Mouse (Mus musculus) liver, embryonic 12.5 days (tissue): ENCODE measurements around the gene Shf. TPM values are rescaled to one million over a fixed set of nuclear protein-coding genes. Genes with fewer than 3 reads are reported as not detected.

Source experiments
- ATAC-seq: fragments of 200-750 bp; cut with Nextera tagmentation; 2 replicates; pipeline ENCODE4 v1.8.0; 2017; ENCODE audit warnings: moderate number of reproducible peaks, mild to moderate bottlenecking, moderate library complexity
- H3K27ac ChIP-seq: fragments of 300-500 bp; sonication (generic); 2 replicates; pipeline ENCODE4 v1.5.1; 2016; ENCODE audit warnings: mild to moderate bottlenecking
- H3K27me3 ChIP-seq: fragments of 300-500 bp; sonication (generic); replicated peaks from 2 replicates; pipeline ENCODE4 v1.6.1; 2016; ENCODE audit warnings: mild to moderate bottlenecking, moderate library complexity
- H3K36me3 ChIP-seq: fragments of 300-500 bp; sonication (generic); 2 replicates; pipeline ENCODE4 v1.6.1; 2016; ENCODE audit warnings: mild to moderate bottlenecking, moderate library complexity
- H3K4me1 ChIP-seq: fragments of 300-500 bp; sonication (generic); 2 replicates; pipeline ENCODE4 v1.6.1; 2016
- H3K4me2 ChIP-seq: fragments of 300-500 bp; sonication (generic); 2 replicates; pipeline ENCODE4 v1.6.1; 2016; ENCODE audit warnings: mild to moderate bottlenecking, moderate library complexity
- H3K4me3 ChIP-seq: fragments of 300-500 bp; sonication (generic); 2 replicates; pipeline ENCODE4 v1.5.1; 2016; ENCODE audit warnings: mild to moderate bottlenecking, moderate library complexity
- H3K9ac ChIP-seq: fragments of 300-500 bp; sonication (generic); 2 replicates; pipeline ENCODE4 v1.6.1; 2016; ENCODE audit warnings: mild to moderate bottlenecking, moderate library complexity
- H3K9me3 ChIP-seq: fragments of 300-500 bp; sonication (generic); replicated peaks from 2 replicates; pipeline ENCODE4 v1.6.1; 2016; ENCODE audit warnings: mild to moderate bottlenecking, moderate library complexity
- WGBS: fragments of 180-500 bp; shearing (Covaris S2); methylation state at CpG from one replicate; pipeline ENCODE4 v1.1.7; 2016; ENCODE audit not compliant: insufficient replicate concordance; 5-methylcytosine and 5-hydroxymethylcytosine counted together
- polyA plus RNA-seq: library from polyadenylated mRNA; unstranded; fragments of >200 nt; fragmentation: Nextera tagmentation; extraction: Ambion mirVana; gene quantifications from 2 replicates; pipeline ENCODE4 v1.2.1, GENCODE M21; 2016

Gene Shf
- polyA plus RNA-seq, 1 experiment from 2014 or later: 2.0 TPM

DNA sequence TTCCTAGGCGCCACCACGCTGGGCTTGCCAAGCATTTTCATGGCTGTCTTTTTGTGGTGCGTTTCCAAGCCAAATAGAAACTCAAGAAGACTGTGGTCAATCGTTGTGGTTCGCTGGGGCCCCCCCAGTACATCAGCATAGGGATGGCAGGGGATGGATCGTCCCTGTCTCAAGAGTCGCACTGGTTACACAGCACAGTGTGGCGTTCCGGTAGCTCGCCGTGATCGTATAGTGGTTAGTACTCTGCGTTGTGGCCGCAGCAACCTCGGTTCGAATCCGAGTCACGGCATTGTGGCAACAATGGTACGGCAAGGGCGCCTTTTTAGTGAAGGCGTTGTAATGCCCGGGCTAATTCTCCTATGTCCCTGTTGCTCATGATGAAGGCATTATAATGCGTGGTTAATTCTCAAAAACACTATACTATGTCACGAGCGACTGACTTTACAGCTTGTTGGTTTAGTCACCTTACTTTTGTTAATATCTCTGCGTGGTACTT, 8.8 kb upstream of the Shf start:
- H3K4me1 ChIP-seq: peaks cover 32% of the 10 kb centered on the region
- H3K36me3 ChIP-seq: no peaks in the 10 kb centered on the region
- WGBS: under 1% methylated on average over 26 of the region's 26 CpGs
- peak overlapping the region; percentile 82 for H3K4me2 ChIP-seq
- peak; percentile 85 for ATAC-seq
- peak overlapping the region; percentile 77 for H3K9ac ChIP-seq
- peaks cover 4% of the 10 kb centered on the region for H3K27me3 ChIP-seq
- H3K4me3 ChIP-seq: peak overlapping the region; percentile 76
- peak overlapping the region; percentile 87 for H3K27ac ChIP-seq
- no peaks in the 10 kb centered on the region for H3K9me3 ChIP-seq

DNA sequence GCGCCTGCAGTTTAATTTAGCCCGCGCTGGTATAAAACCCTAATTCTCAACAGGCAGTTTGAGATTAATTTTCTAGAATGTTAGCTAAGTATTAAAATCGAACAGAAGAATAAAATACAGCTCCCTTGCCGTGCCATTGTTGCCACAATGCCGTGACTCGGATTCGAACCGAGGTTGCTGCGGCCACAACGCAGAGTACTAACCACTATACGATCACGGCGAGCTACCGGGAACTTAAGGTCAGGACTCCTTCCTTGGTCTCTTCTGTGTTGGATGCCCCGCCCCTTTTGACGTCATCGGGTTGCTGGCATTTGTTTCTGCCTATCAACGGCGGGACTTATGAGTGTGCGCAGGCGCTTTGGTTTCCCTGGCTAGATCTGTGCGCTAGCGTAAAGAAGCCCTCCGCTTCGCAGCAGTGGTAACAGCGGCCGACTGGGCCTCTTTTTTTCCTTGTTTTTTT, 8.3 kb upstream of the Shf start:
- H3K4me2 ChIP-seq: peak overlapping the region; percentile 82
- peak; percentile 86 for ATAC-seq
- H3K9ac ChIP-seq: peak overlapping the region; percentile 77
- H3K27ac ChIP-seq: peak overlapping the region; percentile 87
- H3K36me3 ChIP-seq: no peaks in the 10 kb centered on the region
- no peaks in the 10 kb centered on the region for H3K9me3 ChIP-seq
- H3K27me3 ChIP-seq: peaks cover 4% of the 10 kb centered on the region
- H3K4me1 ChIP-seq: peaks cover 32% of the 10 kb centered on the region
- peak overlapping the region; percentile 76 for H3K4me3 ChIP-seq
- WGBS: under 1% methylated on average over 28 of the region's 28 CpGs

DNA sequence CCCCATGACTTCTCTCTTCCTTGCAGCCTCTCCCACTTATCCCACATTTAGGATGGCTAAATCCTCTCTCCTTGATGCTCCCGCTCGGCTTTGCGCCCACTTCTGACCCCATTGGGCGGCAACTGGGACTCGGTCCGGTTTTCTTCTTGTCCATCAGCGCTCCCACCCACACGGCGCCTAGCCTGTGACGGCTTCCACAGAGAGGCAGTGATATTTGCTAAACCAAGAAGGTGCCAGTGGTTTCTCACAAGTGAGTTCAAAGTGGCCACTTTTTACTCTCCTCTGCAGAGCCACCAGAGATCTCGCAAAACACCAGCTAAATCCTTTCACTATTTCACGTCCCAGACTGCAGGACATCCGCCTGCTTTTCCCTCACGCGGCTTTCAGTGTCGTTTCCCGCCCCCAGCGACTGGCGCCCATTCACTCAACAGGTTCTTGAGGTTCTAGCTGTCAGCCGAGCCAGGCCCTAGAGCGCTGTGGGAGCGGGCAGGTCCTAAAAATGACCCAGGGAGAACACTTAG, 7.1 kb upstream of the Shf start:
- peak overlapping the region; percentile 90 for H3K4me2 ChIP-seq
- peak overlapping the region; percentile 68 for H3K9ac ChIP-seq
- no peaks in the 10 kb centered on the region for H3K36me3 ChIP-seq
- H3K27me3 ChIP-seq: peaks cover 4% of the 10 kb centered on the region
- peak overlapping the region; percentile 79 for H3K27ac ChIP-seq
- H3K4me3 ChIP-seq: peak overlapping the region; percentile 68
- H3K9me3 ChIP-seq: no peaks in the 10 kb centered on the region
- peaks cover 32% of the 10 kb centered on the region for H3K4me1 ChIP-seq
- WGBS: under 1% methylated on average over 22 of the region's 22 CpGs
- no peak for ATAC-seq

DNA sequence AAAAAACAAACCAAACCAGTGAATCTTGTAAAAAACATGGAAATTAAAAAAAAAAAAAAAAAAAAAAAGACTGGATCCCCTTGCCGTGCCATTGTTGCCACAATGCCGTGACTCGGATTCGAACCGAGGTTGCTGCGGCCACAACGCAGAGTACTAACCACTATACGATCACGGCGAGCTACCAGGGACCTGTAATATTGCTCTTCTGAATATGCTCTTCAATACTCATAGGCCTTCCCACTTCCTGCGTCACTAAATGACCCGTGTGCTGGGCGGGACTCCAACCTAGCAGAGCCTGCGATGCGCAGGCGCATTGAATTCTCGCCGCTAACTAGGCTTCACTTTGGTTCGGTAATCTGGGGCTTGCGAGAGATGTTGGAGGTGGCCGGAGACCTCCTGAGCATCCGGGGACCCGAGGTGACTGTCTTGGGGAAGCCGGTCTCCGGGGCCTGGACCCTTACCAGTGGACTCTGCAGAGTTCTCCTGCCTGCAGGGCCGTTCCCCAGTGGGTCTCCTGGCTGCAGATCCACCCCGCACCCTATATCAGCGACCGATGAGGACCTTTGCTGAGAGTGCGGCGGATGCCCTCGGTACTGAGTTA, 6.5 kb upstream of the Shf start:
- ATAC-seq: peak; percentile 70
- no peaks in the 10 kb centered on the region for H3K9me3 ChIP-seq
- peaks cover 29% of the 10 kb centered on the region for H3K4me1 ChIP-seq
- peak overlapping the region; percentile 79 for H3K27ac ChIP-seq
- peak overlapping the region; percentile 90 for H3K4me2 ChIP-seq
- H3K36me3 ChIP-seq: no peaks in the 10 kb centered on the region
- H3K27me3 ChIP-seq: peaks cover 4% of the 10 kb centered on the region
- peak overlapping the region; percentile 68 for H3K4me3 ChIP-seq
- under 1% methylated on average over 32 of the region's 32 CpGs for WGBS
- H3K9ac ChIP-seq: peak overlapping the region; percentile 68

DNA sequence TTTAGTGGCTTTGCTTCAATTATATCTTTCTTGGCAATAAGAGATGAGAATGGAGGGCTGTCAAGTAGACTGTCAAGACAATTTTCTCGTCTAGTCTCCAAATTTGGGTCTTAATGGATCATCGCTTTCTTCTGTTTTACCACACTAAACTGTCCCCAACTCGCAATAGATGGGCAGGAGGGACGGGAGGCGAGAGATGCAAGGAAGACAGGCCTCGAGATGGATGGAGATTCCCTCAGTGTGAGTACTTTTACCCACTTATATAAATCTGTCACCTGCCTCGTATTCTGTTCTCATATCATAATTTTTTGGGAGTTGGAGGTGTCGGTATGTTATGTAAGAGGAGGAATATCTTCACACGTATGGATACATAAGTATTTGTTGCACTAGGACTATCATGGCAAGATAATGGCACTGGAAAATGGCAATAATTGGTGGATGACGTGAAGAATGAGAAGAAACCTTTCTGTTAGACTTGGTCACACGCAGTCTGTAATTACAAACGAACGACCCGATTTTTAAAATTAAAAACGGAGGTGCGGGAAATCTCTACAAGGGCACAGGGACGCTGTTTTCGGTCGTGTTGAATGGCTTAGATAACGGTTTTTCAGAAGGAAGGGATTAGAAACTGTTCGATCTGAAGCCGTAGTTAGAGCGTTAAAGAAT, 5.8 kb upstream of the Shf start:
- Histone ChIP-seq H3K4me2 (peak overlapping the region; percentile 90), H3K4me3 (peak overlapping the region; percentile 59), H3K4me1 (peaks cover 33% of the 10 kb centered on the region), H3K9me3 (no peaks in the 10 kb centered on the region), H3K27ac (no peak overlapping the region), H3K36me3 (no peaks in the 10 kb centered on the region), H3K27me3 (peaks cover 6% of the 10 kb centered on the region), H3K9ac (peak overlapping the region; percentile 52; the same call in 1 of the 2 replicates)
- WGBS: 26% methylated on average over 23 of the region's 23 CpGs
- no peak for ATAC-seq

DNA sequence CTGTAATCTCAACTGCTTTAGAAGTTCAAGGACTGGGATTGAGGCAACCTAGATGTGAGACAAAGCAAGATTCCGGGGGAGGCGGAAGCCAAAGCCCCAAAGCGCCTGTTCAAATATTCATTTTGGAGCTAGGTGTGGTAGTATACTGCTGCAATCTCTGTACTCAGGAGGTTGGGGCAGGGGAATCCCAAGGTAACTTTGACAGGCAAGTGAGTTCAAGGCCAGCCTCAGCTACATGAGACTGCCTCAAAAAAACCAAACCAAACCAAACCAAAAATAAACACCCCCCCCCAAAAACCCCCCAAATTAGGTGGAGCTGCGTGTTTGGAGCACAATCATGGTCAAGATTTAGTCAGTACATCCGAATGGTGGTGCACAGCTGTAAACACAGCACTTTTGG, 5.0 kb upstream of the Shf start:
- Histone ChIP-seq H3K9me3 (no peaks in the 10 kb centered on the region), H3K9ac (no peak overlapping the region), H3K4me3 (no peak overlapping the region), H3K4me1 (peaks cover 37% of the 10 kb centered on the region), H3K36me3 (no peaks in the 10 kb centered on the region), H3K27me3 (peaks cover 2% of the 10 kb centered on the region; the same call in 1 of the 2 replicates), H3K27ac (no peak overlapping the region), H3K4me2 (no peak overlapping the region)
- 66% methylated on average over 5 of the region's 5 CpGs for WGBS
- ATAC-seq: no peak

DNA sequence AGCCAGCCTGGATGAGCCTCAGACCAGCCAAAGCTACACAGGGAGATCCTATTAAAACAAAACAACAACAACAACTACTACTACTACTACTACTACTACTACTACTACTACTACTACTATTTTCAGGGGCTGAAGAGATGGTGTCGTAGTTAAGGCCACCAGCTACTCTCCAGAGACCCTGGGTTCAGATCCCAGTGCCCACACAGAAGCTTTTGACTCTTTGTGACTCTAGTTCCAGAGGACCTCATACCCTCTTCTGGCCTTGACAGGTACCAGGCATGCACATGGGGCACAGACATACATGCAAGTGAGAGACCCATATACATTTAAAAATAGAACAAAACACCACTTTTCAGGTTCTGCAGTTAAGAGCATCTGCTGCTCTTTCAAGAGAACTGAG, 3.6 kb upstream of the Shf start:
- no peaks in the 10 kb centered on the region for H3K36me3 ChIP-seq
- 48% methylated on average over 1 of the region's 1 CpGs for WGBS
- H3K9ac ChIP-seq: no peak overlapping the region
- no peaks in the 10 kb centered on the region for H3K9me3 ChIP-seq
- H3K4me3 ChIP-seq: no peak overlapping the region
- peaks cover 40% of the 10 kb centered on the region for H3K4me1 ChIP-seq
- peaks cover 2% of the 10 kb centered on the region; the same call in 1 of the 2 replicates for H3K27me3 ChIP-seq
- H3K27ac ChIP-seq: no peak overlapping the region
- ATAC-seq: no peak
- no peak overlapping the region for H3K4me2 ChIP-seq

DNA sequence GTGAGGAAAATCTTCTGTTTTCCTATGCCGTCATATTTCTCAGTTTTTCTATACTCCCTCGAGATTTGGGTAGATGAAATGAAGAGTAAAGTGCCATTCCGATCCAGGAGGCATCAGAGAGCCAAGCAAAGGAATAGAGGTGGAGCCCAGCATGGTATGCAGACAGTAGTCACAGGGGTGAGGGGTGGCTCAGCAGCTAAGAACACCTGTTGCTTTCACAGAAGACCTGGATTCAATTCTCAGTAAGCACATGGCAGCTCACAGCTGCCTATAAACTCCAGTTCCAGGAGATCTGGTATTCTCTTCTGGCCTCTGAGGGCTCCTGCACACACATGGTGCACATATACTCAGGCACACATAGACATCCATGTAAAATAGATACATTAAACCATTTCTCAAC, 3.1 kb upstream of the Shf start:
- Histone ChIP-seq H3K27me3 (peaks cover 2% of the 10 kb centered on the region; the same call in 1 of the 2 replicates), H3K9ac (no peak overlapping the region), H3K4me1 (peaks cover 44% of the 10 kb centered on the region), H3K4me2 (no peak overlapping the region), H3K27ac (no peak overlapping the region), H3K9me3 (no peaks in the 10 kb centered on the region), H3K4me3 (no peak overlapping the region), H3K36me3 (no peaks in the 10 kb centered on the region)
- WGBS: 60% methylated on average over 3 of the region's 3 CpGs
- ATAC-seq: no peak

DNA sequence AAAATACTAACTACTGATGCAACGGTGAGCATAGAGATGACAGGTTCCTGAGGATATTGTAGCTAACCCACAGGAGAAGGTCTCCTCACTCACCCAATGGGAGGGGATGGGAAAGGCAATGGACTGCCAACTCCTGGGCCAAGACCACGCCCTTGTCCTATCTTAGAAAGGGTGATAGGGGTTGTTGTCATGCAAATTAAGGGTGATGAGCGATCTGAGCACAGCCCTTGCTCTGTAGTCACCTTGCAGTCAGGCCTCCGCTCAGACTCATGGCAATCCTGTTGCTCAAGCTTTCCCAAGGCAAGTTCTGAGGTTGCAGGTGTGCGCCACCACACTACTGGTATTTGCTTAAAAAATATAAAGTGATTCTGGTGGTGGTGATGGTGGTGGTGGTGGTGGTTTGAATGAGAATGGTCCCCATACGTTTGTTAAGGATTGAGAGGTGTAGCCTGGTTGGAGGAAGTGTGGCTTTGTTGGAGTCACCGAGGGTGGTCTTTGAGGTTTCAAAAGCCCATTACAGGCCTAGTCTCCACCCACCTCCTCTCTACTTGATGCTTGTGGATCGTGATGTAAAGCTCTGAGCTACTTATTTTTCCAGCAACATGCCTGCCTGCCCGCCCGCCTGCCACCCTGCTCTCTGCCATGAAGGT, 1.3 kb upstream of the Shf start:
- no peak overlapping the region for H3K9ac ChIP-seq
- WGBS: 43% methylated on average over 10 of the region's 10 CpGs
- H3K27ac ChIP-seq: no peak overlapping the region
- peaks cover 56% of the 10 kb centered on the region for H3K4me1 ChIP-seq
- H3K4me3 ChIP-seq: no peak overlapping the region
- H3K36me3 ChIP-seq: no peaks in the 10 kb centered on the region
- ATAC-seq: no peak
- peak overlapping the region; percentile 99 for H3K4me2 ChIP-seq
- no peaks in the 10 kb centered on the region for H3K9me3 ChIP-seq
- H3K27me3 ChIP-seq: peaks cover 2% of the 10 kb centered on the region; the same call in 1 of the 2 replicates

DNA sequence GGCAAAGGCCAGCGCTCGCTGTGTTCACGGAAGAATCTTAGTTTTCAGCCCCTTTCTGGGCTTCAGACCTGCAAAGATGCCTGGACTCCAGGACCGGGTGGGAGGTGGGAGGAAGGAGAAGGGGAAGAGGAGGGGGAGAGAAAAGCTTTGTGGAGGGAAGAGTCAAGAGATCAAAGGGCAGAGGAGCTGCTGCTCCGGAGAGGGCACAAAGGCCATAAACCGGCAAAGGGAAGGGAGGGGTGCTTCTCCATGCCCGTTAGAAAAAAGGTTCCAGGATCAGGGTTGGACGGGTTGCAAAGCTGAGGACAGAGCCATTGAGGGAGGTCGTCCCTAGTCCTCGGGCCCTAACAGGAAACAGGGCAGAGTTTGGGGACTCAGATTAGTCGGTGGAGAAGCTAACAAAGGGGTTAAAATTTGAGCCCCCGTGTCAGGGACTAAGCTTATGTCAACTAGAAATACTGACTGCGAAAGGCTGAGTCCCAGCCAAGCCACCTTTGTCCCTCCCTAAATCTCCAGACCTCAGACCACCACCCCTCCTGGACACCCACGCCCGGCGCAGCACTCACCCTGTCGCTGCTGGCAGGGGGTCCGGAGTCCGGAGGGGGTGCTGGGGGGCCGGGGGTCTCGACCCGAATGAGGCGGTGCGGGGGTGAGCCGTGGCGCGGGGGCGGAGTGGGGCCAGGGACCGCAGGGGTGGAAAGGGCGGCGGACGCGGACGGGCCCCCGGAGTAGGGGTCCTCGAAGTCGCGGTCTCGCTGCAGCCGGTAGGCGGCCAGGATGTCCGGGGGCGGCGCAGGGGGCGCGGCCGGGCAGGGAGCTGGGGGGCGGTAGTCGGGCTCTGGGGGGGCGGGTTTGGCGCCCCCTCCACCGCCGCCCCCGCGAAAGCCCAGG, 636 bp downstream of the Shf start:
- Histone ChIP-seq H3K4me1 (peaks cover 68% of the 10 kb centered on the region), H3K9me3 (no peaks in the 10 kb centered on the region), H3K36me3 (peaks cover 11% of the 10 kb centered on the region), H3K4me3 (peak overlapping the region; percentile 85), H3K9ac (peak overlapping the region; percentile 93), H3K27me3 (peaks cover 2% of the 10 kb centered on the region; the same call in 1 of the 2 replicates), H3K4me2 (peak overlapping the region; percentile 99), H3K27ac (peak overlapping the region; percentile 80)
- 3% methylated on average over 49 of the region's 55 CpGs for WGBS
- ATAC-seq: peak; percentile 11

DNA sequence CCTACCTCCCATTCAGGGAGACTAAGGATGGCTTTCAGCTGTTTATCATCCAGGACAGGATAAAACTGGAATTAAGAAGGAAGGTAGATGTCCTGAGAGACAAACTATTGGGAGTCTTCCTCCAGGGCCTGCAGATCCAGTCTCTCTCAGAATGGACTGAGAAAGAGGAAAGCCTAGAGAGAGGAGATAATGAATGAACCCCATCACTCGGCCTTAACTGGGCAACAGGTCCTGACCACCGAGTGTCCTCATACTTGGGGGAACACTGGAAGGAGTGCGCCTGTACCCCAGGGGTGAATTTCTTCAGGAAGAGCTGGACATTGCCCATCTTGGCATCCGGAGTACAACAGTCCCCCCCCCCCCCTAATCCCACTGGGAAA, 1.3 kb downstream of the Shf start:
- Histone ChIP-seq H3K9ac (peak overlapping the region; percentile 93), H3K4me3 (peak overlapping the region; percentile 85), H3K27ac (no peak overlapping the region), H3K9me3 (no peaks in the 10 kb centered on the region), H3K4me2 (peak overlapping the region; percentile 99), H3K36me3 (peaks cover 18% of the 10 kb centered on the region), H3K27me3 (peaks cover 2% of the 10 kb centered on the region; the same call in 1 of the 2 replicates), H3K4me1 (peaks cover 72% of the 10 kb centered on the region)
- WGBS: 35% methylated on average over 4 of the region's 4 CpGs
- no peak for ATAC-seq
